Mouse (Mus musculus): ENCODE measurements around the gene Ufm1. TPM values are rescaled to one million over a fixed set of nuclear protein-coding genes. Genes with fewer than 3 reads are reported as not detected.

The Ufm1 gene
- polyA plus RNA-seq (2015; fragmentation: Nextera tagmentation; extraction: Ambion mirVana): 58.4 and 73.3 TPM in 2 replicates

DNA sequence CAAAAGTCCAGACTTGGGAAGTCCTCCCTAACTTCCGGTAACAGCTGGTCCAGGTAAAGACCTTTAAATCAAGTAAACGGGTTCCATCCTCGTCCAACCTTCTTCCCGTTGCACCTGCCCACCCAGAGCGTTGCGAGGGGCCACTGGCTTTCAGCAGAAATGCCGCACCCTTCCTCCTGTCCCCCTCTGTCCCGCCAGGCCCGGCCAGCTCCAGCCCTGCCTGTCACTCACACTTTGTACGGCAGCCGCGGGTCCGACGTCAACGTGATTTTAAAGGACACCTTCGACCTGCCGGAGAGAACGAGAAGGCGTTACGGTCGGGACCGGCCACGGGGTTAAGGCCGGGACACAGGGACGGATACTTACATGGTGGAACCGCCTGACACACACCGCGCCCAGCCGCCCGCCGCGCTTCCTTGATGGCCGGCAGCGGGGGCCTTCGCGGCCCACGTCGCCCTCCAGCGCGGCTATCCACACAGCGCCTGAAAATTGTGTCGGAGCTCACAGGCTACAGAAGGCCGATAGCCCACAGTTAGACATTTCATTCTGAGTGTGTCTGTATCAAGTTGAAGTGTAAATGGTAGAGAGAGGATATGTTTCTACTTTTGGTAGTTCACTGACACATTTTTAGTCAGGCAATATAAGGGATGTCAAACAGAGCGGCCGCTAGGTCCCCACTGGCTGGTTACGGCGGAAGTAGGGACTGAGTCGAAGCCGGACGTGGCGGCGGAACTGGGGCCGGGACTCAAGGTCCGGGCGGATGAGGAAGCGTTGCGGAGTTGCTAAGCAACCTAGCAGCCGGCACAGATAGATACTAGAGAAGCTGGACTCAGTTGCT lies at the start of gene Ufm1:
Ufm1 (minus strand) TSS at position 448 of the 838 bp plus-strand sequence.
- Histone ChIP-seq H3K4me2 (peak within 1 kb of the TSS; percentile 78), H3K27me3 (no peaks in the 10 kb centered on the region), H3K9ac (peak within 1 kb of the TSS; percentile 75), H3K4me1 (replicated peaks) (peaks cover 7% of the 10 kb centered on the region), H3K27ac (peak within 1 kb of the TSS; percentile 20; the same call in 1 of the 2 replicates), H3K9me3 (replicated peaks) (no peaks in the 10 kb centered on the region), H3K4me3 (peak within 1 kb of the TSS; percentile 94), H3K36me3 (peaks cover 27% of the 10 kb centered on the region)
- ATAC-seq (replicated peaks; ENCODE audit: insufficient number of reproducible peaks, insufficient read depth, low FRiP score, low read depth): peak; percentile 98
- WGBS: under 1% methylated on average over 58 of the region's 58 CpGs

DNA sequence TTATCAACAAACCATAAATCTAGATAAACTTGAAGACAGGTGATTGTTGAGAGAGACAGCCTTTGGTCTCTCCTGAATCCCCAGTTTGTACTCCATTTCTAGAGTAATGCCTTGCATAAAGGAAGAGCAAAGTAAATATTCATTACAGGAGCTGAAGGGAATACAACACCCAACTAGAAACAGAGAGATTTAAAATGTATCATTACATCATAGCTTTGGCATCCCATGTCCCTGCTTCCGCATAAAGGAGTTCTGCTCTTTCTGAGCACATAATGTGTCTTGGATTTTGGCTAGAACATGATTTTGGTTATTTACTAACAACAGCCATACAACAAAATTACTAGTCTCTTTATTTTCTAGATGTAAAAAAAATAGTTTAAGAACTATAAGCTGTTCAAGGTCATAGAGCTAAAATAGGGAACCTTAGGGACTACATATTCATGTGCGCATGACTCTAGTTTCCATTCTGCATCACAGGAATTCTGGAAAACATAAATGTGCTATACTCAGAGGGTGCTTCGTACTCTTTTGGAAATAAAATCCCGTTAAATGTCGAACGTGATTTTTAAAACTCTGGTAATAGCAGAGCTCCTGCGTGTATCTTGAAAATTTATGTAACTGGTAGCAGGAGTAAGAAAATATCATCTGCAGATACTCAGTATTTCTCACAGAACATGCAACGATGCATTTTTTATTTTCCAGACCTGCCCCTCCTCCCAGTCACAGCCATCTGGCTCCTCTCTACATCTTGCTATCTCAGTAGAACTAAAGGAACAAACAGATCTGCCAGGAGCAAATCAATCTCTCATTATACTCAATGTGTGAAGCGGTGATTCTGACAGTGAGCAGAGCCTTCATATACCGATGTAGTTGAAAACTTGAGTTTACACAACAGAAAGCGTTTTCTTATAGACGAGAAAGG lies 27.2 kb upstream of the Ufm1 start:
- Histone ChIP-seq H3K36me3 (no peaks in the 10 kb centered on the region), H3K4me3 (no peak overlapping the region), H3K9me3 (replicated peaks) (no peaks in the 10 kb centered on the region), H3K9ac (no peak overlapping the region), H3K4me1 (replicated peaks) (no peaks in the 10 kb centered on the region), H3K27me3 (no peaks in the 10 kb centered on the region), H3K4me2 (no peak overlapping the region), H3K27ac (no peak overlapping the region)
- 70% methylated on average over 12 of the region's 12 CpGs for WGBS
- no peak for ATAC-seq (replicated peaks; ENCODE audit: insufficient number of reproducible peaks, insufficient read depth, low FRiP score, low read depth)

DNA sequence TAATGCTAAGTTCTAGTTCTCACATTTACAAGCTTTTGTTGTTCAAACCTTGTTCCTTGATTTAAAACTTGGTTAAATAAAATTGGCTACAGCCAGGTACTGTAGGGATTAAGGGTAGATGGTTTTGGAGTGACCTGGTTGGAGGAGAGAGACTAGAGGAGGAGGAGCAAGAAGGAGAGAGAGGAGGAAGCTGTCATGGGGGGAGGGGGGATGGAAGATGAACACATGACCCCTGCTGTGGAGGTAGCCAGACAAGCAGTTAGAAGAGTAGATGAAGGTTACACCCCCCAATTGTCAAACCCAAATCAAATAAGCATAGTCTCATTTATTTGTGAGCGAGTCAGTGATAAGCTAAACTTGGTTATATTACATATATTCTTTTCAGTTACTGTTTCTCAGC lies 8.0 kb upstream of the Ufm1 start:
- no peak for ATAC-seq (replicated peaks; ENCODE audit: insufficient number of reproducible peaks, insufficient read depth, low FRiP score, low read depth)

DNA sequence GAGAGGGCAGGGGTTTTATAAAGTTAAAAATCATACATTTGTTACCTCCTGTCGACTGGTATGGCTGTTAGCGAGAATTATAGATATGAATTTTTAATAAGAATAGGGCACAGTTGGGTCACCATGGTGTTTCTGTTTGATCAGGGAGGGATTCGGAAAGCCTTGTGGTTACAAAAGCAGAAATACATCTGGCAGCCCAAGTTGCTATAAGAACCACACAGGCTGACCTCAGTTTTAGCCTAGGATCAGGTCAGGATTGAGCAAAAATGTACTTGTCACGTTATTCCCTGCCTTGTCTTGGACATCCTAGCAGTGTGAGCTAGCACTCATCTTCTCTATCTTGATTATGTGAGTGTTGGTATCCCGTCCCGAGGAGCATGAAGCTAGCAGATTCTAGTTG lies 6.9 kb upstream of the Ufm1 start:
- WGBS: 67% methylated on average over 6 of the region's 6 CpGs
- H3K4me1 ChIP-seq (replicated peaks): no peaks in the 10 kb centered on the region

More for the DNA sequence above, 8.0 kb upstream of the Ufm1 start:
- H3K4me1 ChIP-seq (replicated peaks): no peaks in the 10 kb centered on the region
- H3K4me2 ChIP-seq: no peak overlapping the region
- H3K36me3 ChIP-seq: no peaks in the 10 kb centered on the region
- H3K27me3 ChIP-seq: no peaks in the 10 kb centered on the region
- H3K9me3 ChIP-seq (replicated peaks): no peaks in the 10 kb centered on the region
- no peak overlapping the region for H3K4me3 ChIP-seq
- no peak overlapping the region for H3K9ac ChIP-seq
- 68% methylated on average over 1 of the region's 1 CpGs for WGBS
- no peak overlapping the region for H3K27ac ChIP-seq

DNA sequence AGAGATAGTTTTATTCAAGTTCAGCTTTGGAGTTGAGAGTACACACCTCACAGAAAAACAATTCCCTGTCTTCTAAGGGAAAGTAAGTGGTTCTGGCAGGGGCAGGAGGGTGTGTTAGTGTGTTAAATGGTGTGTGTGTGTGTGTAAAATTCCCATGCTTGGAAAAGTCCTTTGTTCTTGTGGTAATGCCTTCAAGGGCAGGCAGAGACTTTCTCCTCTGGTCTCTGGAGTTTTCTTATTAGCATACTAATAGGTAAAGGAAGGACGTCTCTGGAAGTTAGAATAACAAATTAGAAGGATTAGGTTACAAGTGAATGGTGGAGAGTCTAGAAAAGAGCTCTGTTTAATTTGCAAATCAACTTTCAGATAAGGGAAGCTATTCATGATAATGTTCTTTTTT lies 5.6 kb upstream of the Ufm1 start:
- no peaks in the 10 kb centered on the region for H3K27me3 ChIP-seq
- ATAC-seq (replicated peaks; ENCODE audit: insufficient number of reproducible peaks, insufficient read depth, low FRiP score, low read depth): no peak
- H3K4me3 ChIP-seq: no peak overlapping the region
- 16% methylated on average over 1 of the region's 1 CpGs for WGBS
- H3K27ac ChIP-seq: no peak overlapping the region
- H3K9me3 ChIP-seq (replicated peaks): no peaks in the 10 kb centered on the region
- no peak overlapping the region for H3K9ac ChIP-seq
- H3K36me3 ChIP-seq: no peaks in the 10 kb centered on the region
- H3K4me1 ChIP-seq (replicated peaks): no peaks in the 10 kb centered on the region
- no peak overlapping the region for H3K4me2 ChIP-seq

More for the DNA sequence above, 6.9 kb upstream of the Ufm1 start:
- no peak overlapping the region for H3K4me2 ChIP-seq
- no peak for ATAC-seq (replicated peaks; ENCODE audit: insufficient number of reproducible peaks, insufficient read depth, low FRiP score, low read depth)
- no peak overlapping the region for H3K9ac ChIP-seq
- no peaks in the 10 kb centered on the region for H3K36me3 ChIP-seq
- no peak overlapping the region for H3K4me3 ChIP-seq
- no peaks in the 10 kb centered on the region for H3K27me3 ChIP-seq
- H3K9me3 ChIP-seq (replicated peaks): no peaks in the 10 kb centered on the region
- no peak overlapping the region for H3K27ac ChIP-seq

DNA sequence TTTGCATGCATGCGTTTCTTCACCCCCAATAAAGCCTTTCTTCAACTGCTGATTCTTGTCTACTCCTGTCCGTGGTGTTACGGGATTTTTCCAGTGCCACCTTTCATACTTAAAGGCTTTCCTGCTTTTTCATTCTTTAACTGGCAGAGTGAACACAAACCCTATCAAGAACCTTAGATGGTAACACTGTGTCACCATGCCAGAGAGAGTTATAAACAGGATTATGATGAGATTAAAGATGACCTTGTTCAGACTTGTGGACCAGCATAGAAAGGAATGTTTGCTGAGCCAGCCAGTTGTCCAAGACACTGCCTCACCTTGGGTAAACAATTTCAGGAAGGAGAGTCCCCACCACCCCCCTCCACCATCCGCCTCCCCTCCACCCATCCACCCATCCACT lies 4.6 kb upstream of the Ufm1 start:
- ATAC-seq (replicated peaks; ENCODE audit: insufficient number of reproducible peaks, insufficient read depth, low FRiP score, low read depth): no peak
- 80% methylated on average over 4 of the region's 4 CpGs for WGBS

DNA sequence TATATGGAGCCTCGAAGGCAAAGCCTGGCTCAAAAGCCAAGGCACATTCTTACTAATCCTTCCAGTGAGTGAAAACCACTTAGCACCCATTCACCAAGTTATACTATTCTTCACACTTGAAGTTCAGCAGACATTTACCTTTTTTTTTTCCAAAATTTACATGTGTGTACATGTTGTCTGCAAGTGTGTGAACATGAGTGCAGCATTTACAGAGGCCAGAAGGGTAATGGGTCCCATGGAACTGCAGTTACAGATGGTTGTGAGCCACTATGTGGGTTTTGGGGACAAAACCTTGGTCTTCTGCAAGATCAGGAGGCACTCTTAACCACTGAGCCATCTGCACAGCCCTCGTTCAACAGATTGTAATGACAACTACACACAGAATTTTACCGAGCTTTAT lies 8.8 kb downstream of the Ufm1 start:
- 88% methylated on average over 3 of the region's 3 CpGs for WGBS
- Histone ChIP-seq H3K4me2 (no peak overlapping the region), H3K27me3 (no peaks in the 10 kb centered on the region), H3K4me1 (replicated peaks) (no peaks in the 10 kb centered on the region), H3K4me3 (no peak overlapping the region), H3K9me3 (replicated peaks) (no peaks in the 10 kb centered on the region), H3K9ac (no peak overlapping the region), H3K36me3 (peaks cover 26% of the 10 kb centered on the region), H3K27ac (no peak overlapping the region)
- no peak for ATAC-seq (replicated peaks; ENCODE audit: insufficient number of reproducible peaks, insufficient read depth, low FRiP score, low read depth)

More for the DNA sequence above, 4.6 kb upstream of the Ufm1 start:
- H3K9ac ChIP-seq: no peak overlapping the region
- no peak overlapping the region for H3K27ac ChIP-seq
- no peaks in the 10 kb centered on the region for H3K27me3 ChIP-seq
- no peak overlapping the region for H3K4me2 ChIP-seq
- no peak overlapping the region for H3K4me3 ChIP-seq
- H3K4me1 ChIP-seq (replicated peaks): no peaks in the 10 kb centered on the region
- H3K9me3 ChIP-seq (replicated peaks): no peaks in the 10 kb centered on the region
- no peaks in the 10 kb centered on the region for H3K36me3 ChIP-seq

DNA sequence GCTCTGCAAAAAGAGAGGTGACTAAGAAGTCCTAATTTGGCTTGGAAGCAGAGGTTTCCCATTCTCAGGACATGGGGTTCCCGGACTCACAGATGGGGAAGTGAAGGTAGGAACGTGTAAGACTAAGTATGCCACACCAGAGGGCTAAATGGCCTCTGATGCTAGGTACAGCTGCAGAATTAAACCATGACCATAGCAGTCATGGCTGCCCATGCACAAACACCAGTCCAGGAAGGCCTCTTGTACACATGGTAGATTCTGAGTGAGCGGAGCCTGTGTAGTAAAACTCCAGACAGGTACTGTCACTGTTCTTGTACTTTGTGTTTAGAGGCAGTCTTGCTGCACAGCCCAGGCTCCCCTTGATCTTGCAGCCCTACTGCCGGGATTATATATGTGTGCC lies 9.4 kb downstream of the Ufm1 start:
- Histone ChIP-seq H3K9me3 (replicated peaks) (no peaks in the 10 kb centered on the region), H3K27ac (no peak overlapping the region), H3K27me3 (no peaks in the 10 kb centered on the region), H3K9ac (no peak overlapping the region), H3K4me2 (no peak overlapping the region), H3K36me3 (peaks cover 22% of the 10 kb centered on the region), H3K4me1 (replicated peaks) (no peaks in the 10 kb centered on the region), H3K4me3 (no peak overlapping the region)
- ATAC-seq (replicated peaks; ENCODE audit: insufficient number of reproducible peaks, insufficient read depth, low FRiP score, low read depth): no peak
- 83% methylated on average over 4 of the region's 4 CpGs for WGBS

DNA sequence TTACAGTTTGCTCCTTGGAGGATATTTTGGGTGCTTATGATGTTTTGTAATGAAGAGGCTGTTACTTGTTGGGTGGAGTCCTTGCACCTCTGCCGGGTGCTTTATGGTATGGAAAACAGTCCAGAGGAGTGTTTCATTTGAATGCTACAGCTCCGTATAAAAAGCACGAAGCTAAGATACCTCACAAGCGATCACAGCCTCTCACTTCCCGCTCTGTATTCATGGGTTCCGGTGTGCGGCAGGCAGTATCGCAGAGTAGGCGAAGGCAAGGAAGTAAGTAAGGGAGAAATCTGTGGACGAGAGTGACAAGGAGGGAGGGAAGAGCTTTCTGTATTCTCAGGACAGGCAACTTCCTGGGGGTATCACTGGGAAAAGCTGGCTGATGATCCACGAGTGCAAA lies 15.4 kb downstream of the Ufm1 start:
- no peaks in the 10 kb centered on the region for H3K9me3 ChIP-seq (replicated peaks)
- no peak overlapping the region for H3K9ac ChIP-seq
- H3K4me2 ChIP-seq: no peak overlapping the region
- no peak for ATAC-seq (replicated peaks; ENCODE audit: insufficient number of reproducible peaks, insufficient read depth, low FRiP score, low read depth)
- no peaks in the 10 kb centered on the region for H3K36me3 ChIP-seq
- H3K4me3 ChIP-seq: no peak overlapping the region
- no peak overlapping the region for H3K27ac ChIP-seq
- H3K4me1 ChIP-seq (replicated peaks): no peaks in the 10 kb centered on the region
- no peaks in the 10 kb centered on the region for H3K27me3 ChIP-seq
- 70% methylated on average over 11 of the region's 11 CpGs for WGBS

DNA sequence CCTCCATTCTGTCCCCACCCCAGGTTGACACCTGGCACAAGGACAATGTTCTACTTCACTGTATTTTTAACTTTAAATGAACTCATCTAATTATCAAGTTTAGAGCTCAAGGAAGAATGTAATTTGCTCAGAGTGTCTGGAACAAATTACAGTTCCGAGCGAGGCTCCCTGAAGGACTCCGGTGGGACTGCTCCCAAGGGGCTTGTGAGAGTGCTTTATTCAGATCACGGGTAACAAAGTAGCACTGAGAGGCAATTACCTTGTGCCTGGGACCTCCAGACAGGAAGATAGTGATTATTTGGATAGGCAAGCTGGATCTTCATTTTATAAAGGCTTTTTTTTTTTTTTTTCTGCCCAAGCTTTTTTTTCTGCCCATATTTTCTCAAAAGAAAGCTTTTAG lies 15.9 kb downstream of the Ufm1 start:
- Histone ChIP-seq H3K9me3 (replicated peaks) (no peaks in the 10 kb centered on the region), H3K4me3 (no peak overlapping the region), H3K4me1 (replicated peaks) (no peaks in the 10 kb centered on the region), H3K9ac (no peak overlapping the region), H3K27ac (no peak overlapping the region), H3K36me3 (no peaks in the 10 kb centered on the region), H3K4me2 (no peak overlapping the region), H3K27me3 (no peaks in the 10 kb centered on the region)
- ATAC-seq (replicated peaks; ENCODE audit: insufficient number of reproducible peaks, insufficient read depth, low FRiP score, low read depth): no peak
- 56% methylated on average over 4 of the region's 4 CpGs for WGBS

DNA sequence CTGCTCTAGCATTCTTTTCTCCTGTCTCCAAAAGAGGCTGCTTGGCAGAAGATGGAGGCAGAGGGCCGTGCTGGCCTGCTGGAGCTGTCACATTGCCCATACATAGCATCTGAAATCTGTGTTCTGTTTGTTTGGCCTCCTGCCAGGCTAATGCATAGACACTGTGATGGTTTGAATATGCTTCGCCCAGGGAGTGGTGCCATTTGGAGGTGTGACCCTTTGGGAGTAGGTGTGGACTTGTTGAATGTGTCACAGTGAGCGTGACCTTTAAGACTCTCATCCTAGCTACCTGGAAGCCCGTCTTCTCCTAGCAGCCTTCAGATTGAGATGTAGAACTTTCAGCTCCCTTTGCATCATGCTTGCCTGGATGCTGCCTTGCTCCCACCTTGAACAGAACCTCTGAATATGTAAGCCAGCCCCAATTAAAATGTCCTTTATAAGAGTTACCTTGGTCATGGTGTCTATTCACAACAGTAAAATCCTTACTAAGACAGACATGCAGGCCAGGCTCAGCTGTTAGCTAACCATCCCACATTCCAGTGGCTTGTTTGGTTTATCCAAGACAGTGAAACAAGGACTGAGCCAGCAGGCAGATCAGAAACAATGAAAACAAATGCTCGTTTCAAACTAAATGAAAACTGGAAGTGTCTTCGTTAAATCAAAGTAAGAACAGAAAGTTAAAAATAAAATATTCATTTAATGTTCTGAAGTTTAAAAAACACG lies 17.3 kb downstream of the Ufm1 start:
- 57% methylated on average over 7 of the region's 7 CpGs for WGBS
- Histone ChIP-seq H3K27me3 (no peaks in the 10 kb centered on the region), H3K4me3 (no peak overlapping the region), H3K9me3 (replicated peaks) (no peaks in the 10 kb centered on the region), H3K27ac (no peak overlapping the region), H3K4me1 (replicated peaks) (no peaks in the 10 kb centered on the region), H3K36me3 (no peaks in the 10 kb centered on the region), H3K4me2 (no peak overlapping the region), H3K9ac (no peak overlapping the region)
- ATAC-seq (replicated peaks; ENCODE audit: insufficient number of reproducible peaks, insufficient read depth, low FRiP score, low read depth): no peak

Data from heart, embryonic 15.5 days (tissue).